Mouse (Mus musculus) MEL (cell line): ENCODE results near the gene Ppp1r12a.

Experiments used
- CTCF ChIP-seq, 3 experiments: IDR thresholded peaks in 2 of 3; conservative IDR thresholded peaks in 1 of 3; 2 replicates each; pipeline ENCODE4 v1.5.1; 2011 to 2012; ENCODE audit warnings: low read length in 3 of 3, low read depth in 2 of 3, mild to moderate bottlenecking in 2 of 3, improper control_type of control experiment in 1 of 3, inconsistent platforms in 1 of 3, mixed read lengths in 1 of 3, moderate library complexity in 1 of 3; ENCODE audit not compliant: control insufficient read depth in 1 of 3, insufficient read depth in 1 of 3, poor library complexity in 1 of 3, severe bottlenecking in 1 of 3
- EP300 ChIP-seq, 2 experiments: IDR thresholded peaks; 2 replicates each; pipeline ENCODE4 v1.6.1; 2011; ENCODE audit warnings: improper control_type of control experiment in 2 of 2, low read length in 2 of 2, low read depth in 1 of 2, mild to moderate bottlenecking in 1 of 2
- ETS1 ChIP-seq: IDR thresholded peaks from 2 replicates; pipeline ENCODE4 v1.6.1; 2012; ENCODE audit warnings: low read depth, mild to moderate bottlenecking, inconsistent platforms, low read length, improper control_type of control experiment, moderate library complexity
- POLR2A ChIP-seq, 2 experiments: IDR thresholded peaks; 2 replicates each; pipeline ENCODE4 v1.6.1; 2011 to 2012; ENCODE audit warnings: low read length in 2 of 2, mild to moderate bottlenecking in 2 of 2, control low read depth in 1 of 2, improper control_type of control experiment in 1 of 2, low read depth in 1 of 2, moderate library complexity in 1 of 2; ENCODE audit not compliant: control insufficient read depth in 1 of 2, insufficient read depth in 1 of 2, poor library complexity in 1 of 2
- SIN3A ChIP-seq: IDR thresholded peaks from 2 replicates; pipeline ENCODE4 v1.6.1; 2012; ENCODE audit warnings: low read length, improper control_type of control experiment, inconsistent platforms
- SMC3 ChIP-seq: IDR thresholded peaks from 2 replicates; pipeline ENCODE4 v1.6.1; 2011; ENCODE audit warnings: low read depth, low read length, improper control_type of control experiment
- TCF12 ChIP-seq: IDR thresholded peaks from 2 replicates; pipeline ENCODE4 v1.6.1; 2014; ENCODE audit warnings: low read depth, mild to moderate bottlenecking, inconsistent platforms, low read length, improper control_type of control experiment, moderate library complexity
- USF1 ChIP-seq: IDR thresholded peaks from 2 replicates; pipeline ENCODE4 v1.6.1; 2014; ENCODE audit warnings: low read depth, mild to moderate bottlenecking, inconsistent platforms, low read length, improper control_type of control experiment, moderate library complexity

- TF ChIP-seq CTCF (IDR thresholded peaks at IDR 0.05 in 2 of 3, conservative IDR thresholded peaks at IDR 0.05 in 1 of 3; ENCODE audit: control insufficient read depth in 1 of 3, insufficient read depth in 1 of 3, low read depth in 2 of 3, low read length in 3 of 3, poor library complexity in 1 of 3, severe bottlenecking in 1 of 3), result no peak
- TF ChIP-seq SIN3A, result no peak
- no peak for TF ChIP-seq SMC3
- no peak for TF ChIP-seq ETS1
- no peak for TF ChIP-seq POLR2A (IDR thresholded peaks at IDR 0.05; ENCODE audit: control insufficient read depth in 1 of 2, insufficient read depth in 1 of 2, low read depth in 1 of 2, low read length in 2 of 2, poor library complexity in 1 of 2)
- no peak for TF ChIP-seq USF1
- TF ChIP-seq EP300 (IDR thresholded peaks at IDR 0.05; ENCODE audit: low read depth in 1 of 2, low read length in 2 of 2), result no peak
- TF ChIP-seq TCF12, result no peak
These were observed 128.1 kb downstream of the Ppp1r12a start for GRCm38 (mm10) chr10:108290046-108290445.
